Mouse (Mus musculus) ES-Bruce4 (cell line): ENCODE measurements around the gene Cln5.

Experiments
- CTCF ChIP-seq: IDR thresholded peaks from one replicate; pipeline ENCODE4 v1.8.1; 2011; ENCODE audit warnings: low read depth, low read length
- EP300 ChIP-seq: IDR thresholded peaks from 2 replicates; pipeline ENCODE4 v1.6.1; 2011; ENCODE audit warnings: low read depth, low read length; ENCODE audit not compliant: insufficient read depth
- POLR2A ChIP-seq: IDR thresholded peaks from one replicate; pipeline ENCODE4 v1.8.1; 2011; ENCODE audit warnings: low read length; ENCODE audit not compliant: insufficient read depth

DNA sequence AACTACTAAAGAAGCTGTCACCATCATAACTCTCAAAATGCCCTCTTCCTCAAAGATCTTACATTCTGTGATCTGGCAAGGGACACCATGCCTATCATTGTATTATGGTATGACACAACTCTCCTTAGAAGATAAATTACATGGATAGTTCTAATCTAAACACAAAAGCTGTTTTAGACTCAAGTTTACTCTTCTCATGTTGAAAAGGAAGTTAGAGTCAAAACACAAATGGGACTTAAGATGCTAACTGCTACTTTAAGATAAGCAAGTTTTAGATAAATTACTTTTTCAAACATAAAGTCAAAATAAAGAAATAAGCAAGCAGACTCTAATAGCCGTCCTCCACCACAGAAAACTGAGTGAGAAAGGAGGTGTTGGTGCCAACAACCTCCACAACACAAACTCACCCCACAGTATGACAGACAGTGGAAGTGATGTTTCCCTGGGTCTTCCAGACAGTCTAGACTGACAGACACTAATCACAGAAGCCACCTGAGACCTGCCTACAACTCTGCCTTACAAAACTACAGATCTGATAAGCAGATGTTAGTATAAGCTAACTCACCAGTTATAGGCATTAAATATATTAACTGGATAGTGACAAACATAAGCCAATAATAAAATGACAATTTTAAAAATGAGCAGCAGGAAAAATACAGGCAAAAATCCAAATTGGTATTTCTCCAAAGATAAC lies 16.0 kb downstream of the Cln5 start:
- TF ChIP-seq CTCF = no peak
- TF ChIP-seq POLR2A = no peak
- TF ChIP-seq EP300 = no peak
